Mouse (Mus musculus): ENCODE results near the gene Nxpe5. TPM values are rescaled to one million over a fixed set of nuclear protein-coding genes. Genes with fewer than 3 reads are reported as not detected.

Gene Nxpe5
- polyA plus RNA-seq, 1 experiment from 2014 or later, result not detected

GRCm38 (mm10) chr5:138256094-138256467 lies 30.4 kb downstream of the Nxpe5 start:
- Histone ChIP-seq H3K9ac (peak overlapping the region; percentile 60), H3K9me3 (no peaks in the 10 kb centered on the region), H3K4me2 (peak overlapping the region; percentile 77), H3K36me3 (replicated peaks) (peaks cover 33% of the 10 kb centered on the region), H3K4me3 (replicated peaks) (peak overlapping the region; percentile 65), H3K4me1 (peaks cover 16% of the 10 kb centered on the region), H3K27ac (peak overlapping the region; percentile 78), H3K27me3 (no peaks in the 10 kb centered on the region)
- no peak for ATAC-seq (ENCODE audit: low FRiP score)
- 19% methylated on average over 7 of the region's 7 CpGs for WGBS

- Histone ChIP-seq H3K4me2 (no peak overlapping the region), H3K27me3 (no peaks in the 10 kb centered on the region), H3K9me3 (no peaks in the 10 kb centered on the region), H3K36me3 (replicated peaks) (peaks cover 43% of the 10 kb centered on the region), H3K4me1 (peaks cover 19% of the 10 kb centered on the region), H3K27ac (no peak overlapping the region), H3K4me3 (replicated peaks) (no peak overlapping the region), H3K9ac (no peak overlapping the region)
- no peak for ATAC-seq (ENCODE audit: low FRiP score)
- 88% methylated on average over 10 of the region's 10 CpGs for WGBS
Measured at GRCm38 (mm10) chr5:138256966-138257584, 31.4 kb downstream of the Nxpe5 start.

- WGBS, result 93% methylated on average over 4 of the region's 4 CpGs
- Histone ChIP-seq H3K9me3 (no peaks in the 10 kb centered on the region), H3K27ac (no peak overlapping the region), H3K36me3 (replicated peaks) (peaks cover 45% of the 10 kb centered on the region), H3K4me2 (no peak overlapping the region), H3K4me1 (peaks cover 24% of the 10 kb centered on the region), H3K4me3 (replicated peaks) (no peak overlapping the region), H3K9ac (no peak overlapping the region), H3K27me3 (no peaks in the 10 kb centered on the region)
- no peak for ATAC-seq (ENCODE audit: low FRiP score)
Measured at GRCm38 (mm10) chr5:138257585-138257978, 31.9 kb downstream of the Nxpe5 start.

GRCm38 (mm10) chr5:138258078-138258477 lies 32.4 kb downstream of the Nxpe5 start:
- peaks cover 29% of the 10 kb centered on the region for H3K4me1 ChIP-seq
- H3K27me3 ChIP-seq, result no peaks in the 10 kb centered on the region
- WGBS, result 90% methylated on average over 3 of the region's 3 CpGs
- no peak overlapping the region for H3K27ac ChIP-seq
- H3K4me2 ChIP-seq, result no peak overlapping the region
- no peaks in the 10 kb centered on the region for H3K9me3 ChIP-seq
- H3K9ac ChIP-seq, result no peak overlapping the region
- H3K36me3 ChIP-seq (replicated peaks), result peaks cover 45% of the 10 kb centered on the region
- H3K4me3 ChIP-seq (replicated peaks), result no peak overlapping the region
- no peak for ATAC-seq (ENCODE audit: low FRiP score)

GRCm38 (mm10) chr5:138258542-138258941 lies 32.8 kb downstream of the Nxpe5 start:
- Histone ChIP-seq H3K27me3 (no peaks in the 10 kb centered on the region), H3K9ac (no peak overlapping the region), H3K4me3 (replicated peaks) (no peak overlapping the region), H3K27ac (no peak overlapping the region), H3K4me2 (no peak overlapping the region), H3K36me3 (replicated peaks) (peaks cover 45% of the 10 kb centered on the region), H3K4me1 (peaks cover 33% of the 10 kb centered on the region), H3K9me3 (no peaks in the 10 kb centered on the region)
- WGBS, result 93% methylated on average over 6 of the region's 6 CpGs
- no peak for ATAC-seq (ENCODE audit: low FRiP score)

GRCm38 (mm10) chr5:138258993-138259392 lies 33.3 kb downstream of the Nxpe5 start:
- Histone ChIP-seq H3K36me3 (replicated peaks) (peaks cover 45% of the 10 kb centered on the region), H3K27me3 (no peaks in the 10 kb centered on the region), H3K4me3 (replicated peaks) (no peak overlapping the region), H3K27ac (no peak overlapping the region), H3K4me2 (no peak overlapping the region), H3K9ac (no peak overlapping the region), H3K4me1 (peaks cover 33% of the 10 kb centered on the region), H3K9me3 (no peaks in the 10 kb centered on the region)
- no peak for ATAC-seq (ENCODE audit: low FRiP score)
- 86% methylated on average over 7 of the region's 7 CpGs for WGBS

GRCm38 (mm10) chr5:138260051-138260450 lies 34.4 kb downstream of the Nxpe5 start:
- Histone ChIP-seq H3K9me3 (no peaks in the 10 kb centered on the region), H3K4me1 (peaks cover 36% of the 10 kb centered on the region), H3K36me3 (replicated peaks) (peaks cover 45% of the 10 kb centered on the region), H3K9ac (no peak overlapping the region), H3K4me3 (replicated peaks) (no peak overlapping the region), H3K27me3 (no peaks in the 10 kb centered on the region), H3K27ac (no peak overlapping the region), H3K4me2 (no peak overlapping the region)
- no peak for ATAC-seq (ENCODE audit: low FRiP score)
- WGBS, result 86% methylated on average over 10 of the region's 10 CpGs

- Histone ChIP-seq H3K4me3 (replicated peaks) (no peak overlapping the region), H3K36me3 (replicated peaks) (peaks cover 47% of the 10 kb centered on the region), H3K4me1 (peaks cover 35% of the 10 kb centered on the region), H3K27me3 (no peaks in the 10 kb centered on the region), H3K27ac (no peak overlapping the region), H3K9me3 (no peaks in the 10 kb centered on the region), H3K4me2 (no peak overlapping the region), H3K9ac (no peak overlapping the region)
- no peak for ATAC-seq (ENCODE audit: low FRiP score)
- 91% methylated on average over 11 of the region's 11 CpGs for WGBS
Measured at GRCm38 (mm10) chr5:138260834-138261233, 35.1 kb downstream of the Nxpe5 start.

- H3K36me3 ChIP-seq (replicated peaks), result peaks cover 52% of the 10 kb centered on the region
- 77% methylated on average over 4 of the region's 4 CpGs for WGBS
- H3K9ac ChIP-seq, result no peak overlapping the region
- H3K27ac ChIP-seq, result no peak overlapping the region
- peaks cover 27% of the 10 kb centered on the region for H3K4me1 ChIP-seq
- no peaks in the 10 kb centered on the region for H3K9me3 ChIP-seq
- no peak for ATAC-seq (ENCODE audit: low FRiP score)
- H3K4me2 ChIP-seq, result peak overlapping the region; percentile 99; the same call in 1 of the 2 replicates
- 0 out of 2 replicates have a peak overlapping the region, but pooled peaks have one; percentile 94 for H3K4me3 ChIP-seq (replicated peaks)
- no peaks in the 10 kb centered on the region for H3K27me3 ChIP-seq
Measured at GRCm38 (mm10) chr5:138262001-138262400, 36.3 kb downstream of the Nxpe5 start.

GRCm38 (mm10) chr5:138262582-138263240 lies 37.0 kb downstream of the Nxpe5 start:
- Histone ChIP-seq H3K9ac (peak overlapping the region; percentile 96), H3K4me2 (peak overlapping the region; percentile 99), H3K4me3 (replicated peaks) (peak overlapping the region; percentile 94), H3K27ac (no peak overlapping the region), H3K4me1 (peaks cover 27% of the 10 kb centered on the region), H3K36me3 (replicated peaks) (peaks cover 51% of the 10 kb centered on the region), H3K9me3 (no peaks in the 10 kb centered on the region), H3K27me3 (no peaks in the 10 kb centered on the region)
- no peak for ATAC-seq (ENCODE audit: low FRiP score)
- WGBS, result 68% methylated on average over 18 of the region's 18 CpGs

- H3K9me3 ChIP-seq, result no peaks in the 10 kb centered on the region
- H3K9ac ChIP-seq, result peak within 1 kb of the TSS; percentile 96
- no peaks in the 10 kb centered on the region for H3K27me3 ChIP-seq
- peak within 1 kb of the TSS; percentile 99 for H3K4me2 ChIP-seq
- peaks cover 44% of the 10 kb centered on the region for H3K36me3 ChIP-seq (replicated peaks)
- H3K4me3 ChIP-seq (replicated peaks), result peak within 1 kb of the TSS; percentile 94
- peaks cover 27% of the 10 kb centered on the region for H3K4me1 ChIP-seq
- peak within 1 kb of the TSS; percentile 77 for H3K27ac ChIP-seq
- under 1% methylated on average over 68 of the region's 71 CpGs for WGBS
- ATAC-seq (ENCODE audit: low FRiP score), result peak; percentile 89
Measured at GRCm38 (mm10) chr5:138263260-138264206, 37.8 kb downstream of the Nxpe5 start, which contains the start of gene BC037034. Gene BC037034 (minus strand): TSS chr5:138264033.

- Histone ChIP-seq H3K9ac (peak overlapping the region; percentile 96), H3K27ac (peak overlapping the region; percentile 77), H3K4me1 (peaks cover 27% of the 10 kb centered on the region), H3K36me3 (replicated peaks) (peaks cover 39% of the 10 kb centered on the region), H3K9me3 (no peaks in the 10 kb centered on the region), H3K4me3 (replicated peaks) (peak overlapping the region; percentile 94), H3K4me2 (peak overlapping the region; percentile 99), H3K27me3 (no peaks in the 10 kb centered on the region)
- no peak for ATAC-seq (ENCODE audit: low FRiP score)
- WGBS, result 17% methylated on average over 6 of the region's 6 CpGs
Measured at GRCm38 (mm10) chr5:138264207-138264578, 38.5 kb downstream of the Nxpe5 start.

Data from forebrain, embryonic 12.5 days (tissue).